Mouse (Mus musculus) heart, embryonic 15.5 days (tissue): ENCODE measurements around the gene Plscr4. TPM values are rescaled to one million over a fixed set of nuclear protein-coding genes. Genes with fewer than 3 reads are reported as not detected.

Experiments used
- ATAC-seq: fragments of 200-750 bp; cut with Nextera tagmentation; replicated peaks from 2 replicates; pipeline ENCODE4 v1.8.0; 2017; ENCODE audit warnings: low read depth, moderate TSS enrichment; ENCODE audit not compliant: insufficient number of reproducible peaks, insufficient read depth, low FRiP score
- H3K27ac ChIP-seq: fragments of 300-500 bp; sonication (generic); 2 replicates; pipeline ENCODE4 v1.5.1; 2015; ENCODE audit warnings: mild to moderate bottlenecking, inconsistent platforms
- H3K27me3 ChIP-seq: fragments of 300-500 bp; sonication (generic); 2 replicates; pipeline ENCODE4 v1.6.1; 2015; ENCODE audit warnings: inconsistent platforms
- H3K36me3 ChIP-seq: fragments of 300-500 bp; sonication (generic); 2 replicates; pipeline ENCODE4 v1.6.1; 2015; ENCODE audit warnings: mild to moderate bottlenecking, inconsistent platforms
- H3K4me1 ChIP-seq: fragments of 300-500 bp; sonication (generic); replicated peaks from 2 replicates; pipeline ENCODE4 v1.6.1; 2015; ENCODE audit warnings: inconsistent platforms
- H3K4me2 ChIP-seq: fragments of 300-500 bp; sonication (generic); 2 replicates; pipeline ENCODE4 v1.6.1; 2015; ENCODE audit warnings: inconsistent platforms, mild to moderate bottlenecking, moderate library complexity
- H3K4me3 ChIP-seq: fragments of 300-500 bp; sonication (generic); 2 replicates; pipeline ENCODE4 v1.5.1; 2015; ENCODE audit warnings: mild to moderate bottlenecking, inconsistent platforms
- H3K9ac ChIP-seq: fragments of 300-500 bp; sonication (generic); 2 replicates; pipeline ENCODE4 v1.6.1; 2015; ENCODE audit warnings: mild to moderate bottlenecking, inconsistent platforms
- H3K9me3 ChIP-seq: fragments of 300-500 bp; sonication (generic); replicated peaks from 2 replicates; pipeline ENCODE4 v1.6.1; 2016; ENCODE audit warnings: inconsistent platforms
- WGBS: fragments of 180-500 bp; shearing (Covaris S2); methylation state at CpG from one replicate; pipeline ENCODE4 v1.1.7; 2015; ENCODE audit warnings: mixed read lengths; 5-methylcytosine and 5-hydroxymethylcytosine counted together
- polyA plus RNA-seq: library from polyadenylated mRNA; unstranded; fragments of >200 nt; fragmentation: Nextera tagmentation; extraction: Ambion mirVana; gene quantifications from 2 replicates; pipeline ENCODE4 v1.2.1, GENCODE M21; 2015

Plscr4 gene
- polyA plus RNA-seq, 1 experiment from 2014 or later = 6.3 TPM

GRCm38 (mm10) chr9:92517036-92517435, 59.9 kb downstream of the Plscr4 start:
- H3K27ac ChIP-seq = no peak overlapping the region
- H3K9ac ChIP-seq = no peak overlapping the region
- H3K27me3 ChIP-seq = no peaks in the 10 kb centered on the region
- H3K4me3 ChIP-seq = no peak overlapping the region
- no peak overlapping the region for H3K4me2 ChIP-seq
- 90% methylated on average over 12 of the region's 12 CpGs for WGBS
- no peaks in the 10 kb centered on the region for H3K36me3 ChIP-seq
- no peak for ATAC-seq
- peaks cover 5% of the 10 kb centered on the region for H3K9me3 ChIP-seq
- H3K4me1 ChIP-seq = no peaks in the 10 kb centered on the region

GRCm38 (mm10) chr9:92520751-92521150, 63.6 kb downstream of the Plscr4 start:
- H3K4me1 ChIP-seq = no peaks in the 10 kb centered on the region
- no peak overlapping the region for H3K27ac ChIP-seq
- ATAC-seq = no peak
- H3K9ac ChIP-seq = no peak overlapping the region
- H3K36me3 ChIP-seq = no peaks in the 10 kb centered on the region
- no peak overlapping the region for H3K4me3 ChIP-seq
- H3K27me3 ChIP-seq = no peaks in the 10 kb centered on the region
- H3K9me3 ChIP-seq = peaks cover 5% of the 10 kb centered on the region
- 82% methylated on average over 10 of the region's 10 CpGs for WGBS
- H3K4me2 ChIP-seq = no peak overlapping the region

GRCm38 (mm10) chr9:92524506-92524905, 67.3 kb downstream of the Plscr4 start:
- no peak overlapping the region for H3K27ac ChIP-seq
- no peaks in the 10 kb centered on the region for H3K4me1 ChIP-seq
- no peak overlapping the region for H3K9ac ChIP-seq
- H3K4me3 ChIP-seq = no peak overlapping the region
- no peak for ATAC-seq
- no peaks in the 10 kb centered on the region for H3K9me3 ChIP-seq
- WGBS = 71% methylated on average over 4 of the region's 4 CpGs
- H3K36me3 ChIP-seq = no peaks in the 10 kb centered on the region
- H3K4me2 ChIP-seq = no peak overlapping the region
- no peaks in the 10 kb centered on the region for H3K27me3 ChIP-seq

- no peak for ATAC-seq
- H3K9me3 ChIP-seq = no peaks in the 10 kb centered on the region
- 75% methylated on average over 3 of the region's 3 CpGs for WGBS
- no peak overlapping the region for H3K4me2 ChIP-seq
- no peak overlapping the region for H3K27ac ChIP-seq
- H3K36me3 ChIP-seq = no peaks in the 10 kb centered on the region
- H3K9ac ChIP-seq = no peak overlapping the region
- H3K4me1 ChIP-seq = no peaks in the 10 kb centered on the region
- no peak overlapping the region for H3K4me3 ChIP-seq
- H3K27me3 ChIP-seq = no peaks in the 10 kb centered on the region
Measured at GRCm38 (mm10) chr9:92530055-92530454, 72.9 kb downstream of the Plscr4 start.

- no peak for ATAC-seq
- Histone ChIP-seq H3K4me1 (peaks cover 8% of the 10 kb centered on the region; the same call in 1 of the 2 replicates), H3K36me3 (no peaks in the 10 kb centered on the region)
Measured at GRCm38 (mm10) chr9:92537735-92538134, 80.6 kb downstream of the Plscr4 start.

GRCm38 (mm10) chr9:92538216-92538615, 81.0 kb downstream of the Plscr4 start:
- peaks cover 12% of the 10 kb centered on the region; the same call in 1 of the 2 replicates for H3K4me1 ChIP-seq
- no peak overlapping the region for H3K4me3 ChIP-seq
- WGBS = 69% methylated on average over 6 of the region's 6 CpGs
- H3K36me3 ChIP-seq = no peaks in the 10 kb centered on the region
- no peak for ATAC-seq
- H3K9me3 ChIP-seq = no peaks in the 10 kb centered on the region
- H3K9ac ChIP-seq = no peak overlapping the region
- no peaks in the 10 kb centered on the region for H3K27me3 ChIP-seq
- H3K27ac ChIP-seq = no peak overlapping the region
- no peak overlapping the region for H3K4me2 ChIP-seq

More at GRCm38 (mm10) chr9:92537735-92538134, 80.6 kb downstream of the Plscr4 start:
- no peaks in the 10 kb centered on the region for H3K27me3 ChIP-seq
- no peak overlapping the region for H3K27ac ChIP-seq
- H3K4me3 ChIP-seq = no peak overlapping the region
- no peaks in the 10 kb centered on the region for H3K9me3 ChIP-seq
- no peak overlapping the region for H3K9ac ChIP-seq
- no peak overlapping the region for H3K4me2 ChIP-seq
- WGBS = 51% methylated on average over 6 of the region's 6 CpGs

Other genes with a start within 250 kb of the Plscr4 start
- 25.0 and 25.2 TPM in 2 replicates for gene Plscr1, start 207.6 kb upstream of the Plscr4 start, polyA plus RNA-seq
- gene Plscr2, start 181.8 kb upstream of the Plscr4 start, polyA plus RNA-seq = 8.5 and 11.5 TPM in 2 replicates
- gene 1700057G04Rik, start 148.0 kb upstream of the Plscr4 start, polyA plus RNA-seq = not detected in 2 replicates
- 33.2 and 33.8 TPM in 2 replicates for gene Plod2, start 84.8 kb downstream of the Plscr4 start, polyA plus RNA-seq